ENCODE assay signal across 12 mouse cellular contexts in genomic region chr5:149021120-149021519, GRCm38 (mm10). TPM values are rescaled to one million over a fixed set of nuclear protein-coding genes. Genes with fewer than 3 reads are reported as not detected.
A peak's percentile ranks its signal among the peaks of the same experiment; 100 is the strongest.
DNase-seq lines count a peak whose midpoint lies in the region; ATAC-seq and TF ChIP-seq lines count a peak whose summit lies in the region.
"Had no signal": no experiment of that assay in that cellular context is flagged by ENCODE, and none has a peak within 500 bp of the region (broad histone marks: within the 10 kb centered on the region; RNA-seq: fewer than 3 reads in every experiment).

No protein-coding gene starts in this region.

- H3K4me2 ChIP-seq in lung, embryonic 16.5 days (ENCODE audit: low read depth, low read length): peak overlapping the region; percentile 55
- peak overlapping the region; percentile 5; the same call in 1 of the 2 replicates for H3K4me2 ChIP-seq in kidney, embryonic 14.5 days (replicated peaks; ENCODE audit: low read depth, low read length)
- H3K4me2 ChIP-seq in liver, postnatal 0 days (ENCODE audit: low read depth, low read length): peak overlapping the region; percentile 59
- no peak overlapping the region for H3K4me2 ChIP-seq in forebrain, embryonic 11.5 days (ENCODE audit: low read depth, low read length, severe bottlenecking)

- TF ChIP-seq CTCF in gastrocnemius, adult 2 months (IDR thresholded peaks at IDR 0.05): no peak
- no peak for TF ChIP-seq CTCF in liver, postnatal 0 days (IDR thresholded peaks at IDR 0.05; ENCODE audit: low read depth)

- no peak for DNase-seq in gastrocnemius, adult 2 months
- no peak for DNase-seq in gastrocnemius, adult 8-10 months (ENCODE audit: low spot score in 2 of 2)
- DNase-seq in lung, postnatal 25 days (ENCODE audit: low spot score): no peak
- DNase-seq in liver, postnatal 0 days: no peak
- no peak for DNase-seq in adrenal gland, postnatal 4 days (ENCODE audit: low spot score in 2 of 2)
- no peak for DNase-seq in forebrain, embryonic 11.5 days (ENCODE audit: low spot score)
- DNase-seq: left cerebral cortex, postnatal 4 days had no signal

- no peak overlapping the region for H3K9ac ChIP-seq in lung, embryonic 16.5 days (ENCODE audit: low read length)
- no peak overlapping the region for H3K9ac ChIP-seq in kidney, embryonic 14.5 days (ENCODE audit: low read depth, low read length)
- no peak overlapping the region for H3K9ac ChIP-seq in liver, postnatal 0 days (replicated peaks)
- H3K9ac ChIP-seq in forebrain, embryonic 11.5 days (ENCODE audit: low read length): no peak overlapping the region

- no peaks in the 10 kb centered on the region for H3K9me3 ChIP-seq in lung, embryonic 16.5 days (ENCODE audit: control insufficient read depth, low read length)
- no peaks in the 10 kb centered on the region for H3K9me3 ChIP-seq in kidney, embryonic 14.5 days (ENCODE audit: control insufficient read depth, low read length)
- H3K9me3 ChIP-seq in liver, postnatal 0 days (ENCODE audit: low read length): no peaks in the 10 kb centered on the region
- no peaks in the 10 kb centered on the region for H3K9me3 ChIP-seq in forebrain, embryonic 11.5 days (ENCODE audit: control insufficient read depth, low read length)

- H3K4me1 ChIP-seq in lung, embryonic 16.5 days (replicated peaks; ENCODE audit: control insufficient read depth, insufficient read depth, low read length): peaks cover 10% of the 10 kb centered on the region
- H3K4me1 ChIP-seq in kidney, embryonic 14.5 days (ENCODE audit: control insufficient read depth, insufficient read depth, low read length): peaks cover 15% of the 10 kb centered on the region
- peaks cover 8% of the 10 kb centered on the region; the same call in 1 of the 2 replicates for H3K4me1 ChIP-seq in liver, postnatal 0 days (ENCODE audit: insufficient read depth)
- no peaks in the 10 kb centered on the region for H3K4me1 ChIP-seq in forebrain, embryonic 11.5 days (replicated peaks; ENCODE audit: control insufficient read depth, insufficient read depth, low read length)

- 30% methylated on average over 7 of the region's 7 CpGs for WGBS in lung, embryonic 16.5 days
- WGBS in kidney, embryonic 14.5 days: 30% methylated on average over 7 of the region's 7 CpGs
- WGBS in liver, postnatal 0 days (ENCODE audit: insufficient replicate concordance): 22% methylated on average over 7 of the region's 7 CpGs
- WGBS in forebrain, embryonic 11.5 days: 62% methylated on average over 7 of the region's 7 CpGs

- no peaks in the 10 kb centered on the region for H3K36me3 ChIP-seq in lung, embryonic 16.5 days (ENCODE audit: control insufficient read depth, insufficient read depth, low read length)
- H3K36me3 ChIP-seq in kidney, embryonic 14.5 days (ENCODE audit: control insufficient read depth, insufficient read depth, low read length): no peaks in the 10 kb centered on the region
- no peaks in the 10 kb centered on the region for H3K36me3 ChIP-seq in liver, postnatal 0 days (replicated peaks; ENCODE audit: insufficient read depth, low read length)
- H3K36me3 ChIP-seq in forebrain, embryonic 11.5 days (ENCODE audit: control insufficient read depth, insufficient read depth, low read length): no peaks in the 10 kb centered on the region

- peak overlapping the region; percentile 81; the same call in 1 of the 2 replicates for H3K27ac ChIP-seq in gastrocnemius, adult 2 months
- H3K27ac ChIP-seq in lung, embryonic 16.5 days (ENCODE audit: low read length): peak overlapping the region; percentile 83
- no peak overlapping the region for H3K27ac ChIP-seq in kidney, embryonic 14.5 days (ENCODE audit: low read depth, low read length)
- H3K27ac ChIP-seq in liver, postnatal 0 days (ENCODE audit: low read depth): no peak overlapping the region
- no peak overlapping the region for H3K27ac ChIP-seq in forebrain, embryonic 11.5 days (ENCODE audit: low read depth, low read length)

- no peaks in the 10 kb centered on the region for H3K27me3 ChIP-seq in lung, embryonic 16.5 days (ENCODE audit: control insufficient read depth, insufficient read depth, low read depth, low read length)
- no peaks in the 10 kb centered on the region for H3K27me3 ChIP-seq in kidney, embryonic 14.5 days (ENCODE audit: control insufficient read depth, insufficient read depth, low read length)
- no peaks in the 10 kb centered on the region for H3K27me3 ChIP-seq in liver, postnatal 0 days (ENCODE audit: insufficient read depth, low read length)
- H3K27me3 ChIP-seq in forebrain, embryonic 11.5 days (ENCODE audit: control insufficient read depth, insufficient read depth, low read length): no peaks in the 10 kb centered on the region

- no peak for TF ChIP-seq EP300 in liver, postnatal 0 days (IDR thresholded peaks at IDR 0.05; ENCODE audit: low read depth)

- intact Hi-C loops in gastrocnemius, adult 2 months (cut with DNase I): no loop called here

- H3K4me3 ChIP-seq in gastrocnemius, adult 2 months: no peak overlapping the region
- peak overlapping the region; percentile 15 for H3K4me3 ChIP-seq in lung, embryonic 16.5 days (ENCODE audit: low read length)
- H3K4me3 ChIP-seq in kidney, embryonic 14.5 days (ENCODE audit: low read length): no peak overlapping the region
- no peak overlapping the region for H3K4me3 ChIP-seq in liver, postnatal 0 days (ENCODE audit: low read depth, low read length)
- no peak overlapping the region for H3K4me3 ChIP-seq in forebrain, embryonic 11.5 days (ENCODE audit: low read depth, low read length)

- peak; percentile 51; the same call in 1 of the 2 replicates for ATAC-seq in lung, embryonic 16.5 days (ENCODE audit: low read depth)
- ATAC-seq in kidney, embryonic 14.5 days (ENCODE audit: low FRiP score, low TSS enrichment): 0 out of 2 replicates have a peak, but pooled peaks have one; percentile 8
- ATAC-seq in liver, postnatal 0 days: no peak
- no peak for ATAC-seq in forebrain, embryonic 11.5 days (replicated peaks; ENCODE audit: low FRiP score)

RNA-seq across cellular contexts. Expression of gene Gm42791, which starts 26.2 kb away (rescaled TPM):
- total RNA-seq in gastrocnemius, adult 2 months (2021): 1 to 10 TPM; 2.8 to 5.1 TPM
- 1 to 10 TPM; 2.1 to 2.7 (median 2.5) TPM for total RNA-seq in gastrocnemius, adult 8-10 months (2022)
- polyA plus RNA-seq in lung, embryonic 16.5 days (2015; fragmentation: Nextera tagmentation; extraction: Ambion mirVana): 0.94 and 1.3 TPM in 2 replicates
- polyA plus RNA-seq in kidney, embryonic 14.5 days (2014; fragmentation: Nextera tagmentation; extraction: Ambion mirVana): 0.47 TPM in 1 of 2 replicates, not detected in the other
- polyA plus RNA-seq in liver, postnatal 0 days (2015; fragmentation: Nextera tagmentation; extraction: Ambion mirVana): 0.42 TPM in 1 of 2 replicates, not detected in the other
- total RNA-seq in adrenal gland, postnatal 4 days (2021): 1 to 10 TPM; 4.3 to 6.5 TPM
- 4.6 TPM in 1 of 2 replicates, not detected in the other for polyA plus RNA-seq in forebrain, embryonic 11.5 days (2014; fragmentation: Nextera tagmentation; extraction: Ambion mirVana)
- total RNA-seq: midbrain, postnatal 0 days had no signal
- polyA plus RNA-seq: embryonic facial prominence, embryonic 11.5 days; spleen, adult 2 months had no signal

Comparison
In these comparisons a context has a peak if more than half of its experiments do, and no peak if none do; other contexts are left out.
1. H3K27ac ChIP-seq: peak in gastrocnemius, adult 2 months (single experiment) and lung, embryonic 16.5 days (single experiment); none in kidney, embryonic 14.5 days (single experiment), liver, postnatal 0 days (single experiment) and forebrain, embryonic 11.5 days (single experiment).
2. ATAC-seq: peak in lung, embryonic 16.5 days (single experiment) and kidney, embryonic 14.5 days (single experiment); none in liver, postnatal 0 days (single experiment) and forebrain, embryonic 11.5 days (single experiment).